Mouse (Mus musculus) Patski (cell line): Measurements from ENCODE around the gene Hist1h1c. TPM values are rescaled to one million over a fixed set of nuclear protein-coding genes. Genes with fewer than 3 reads are reported as not detected.

Experiments used
- ATAC-seq: fragments of 100-300 bp; one replicate; pipeline ENCODE4 v1.8.0; 2021
- CTCF ChIA-PET: fragments of 350-600 bp; sonication (Branson Sonifier 250); formaldehyde crosslinking; loops from one replicate; lab custom pipeline; 2022; ENCODE audit warnings: inconsistent platforms; lab: Charles Lee
- POLR2A ChIA-PET: fragments of 350-600 bp; sonication (Branson Sonifier 250); formaldehyde crosslinking; loops from one replicate; lab custom pipeline; 2022; ENCODE audit warnings: antibody characterized with exemption, inconsistent platforms; lab: Charles Lee
- DNase-seq: peaks from one replicate; pipeline ENCODE4 v3.0.0-alpha.2; 2011; ENCODE audit warnings: low read depth, low spot score
- H3K27me3 ChIP-seq: fragments of 371-371 bp; one replicate; pipeline ENCODE4 v1.5.1; 2021
- CTCF ChIP-seq: fragments of 100-300 bp; IDR thresholded peaks from one replicate; pipeline ENCODE4 v1.5.1; 2021
- in situ Hi-C: fragments of 300-500 bp; cut with MboI; formaldehyde crosslinking; loops from 3 replicates; pipeline ENCODE4 v1.11.1; 2018; ENCODE audit warnings: low pct_unique_long_range_greater_than_20kb, mixed read lengths
- polyA plus RNA-seq: library from polyadenylated mRNA; unstranded; gene quantifications from one replicate; pipeline ENCODE4 v1.2.3, GENCODE M21; 2021

Gene Hist1h1c
- 245 TPM for polyA plus RNA-seq

DNA sequence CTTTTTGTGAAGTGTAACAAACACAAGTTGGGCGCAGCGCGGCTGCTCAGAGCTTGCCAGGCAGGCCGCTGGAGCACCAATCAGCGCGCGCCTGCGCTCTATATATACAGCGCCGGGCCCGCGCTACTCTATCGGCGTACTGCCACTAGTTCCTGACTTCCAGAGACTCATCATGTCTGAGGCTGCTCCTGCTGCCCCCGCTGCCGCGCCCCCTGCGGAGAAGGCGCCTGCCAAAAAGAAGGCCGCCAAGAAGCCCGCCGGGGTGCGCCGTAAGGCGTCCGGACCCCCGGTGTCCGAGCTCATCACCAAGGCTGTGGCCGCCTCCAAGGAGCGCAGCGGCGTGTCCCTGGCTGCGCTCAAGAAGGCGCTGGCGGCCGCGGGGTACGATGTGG, at the start of gene Hist1h1c:
Hist1h1c (plus strand) TSS at position 132 of the 392 bp plus-strand sequence.
- CTCF ChIA-PET: interaction anchor here (1.4 to 15.1 kb wide), 2 partner anchors 13 to 39 kb away, joined by 3 to 137 read pairs; partner anchors contain the start of genes Hist1h3b and Hist1h4c
- DNase-seq: no peak
- in situ Hi-C loops: loop anchor here (10.0 to 25.0 kb wide), 2 partner anchors 114 to 301 kb away; partner anchors contain the start of genes Hist1h1e and Hist1h2be
- POLR2A ChIA-PET: no interaction called here
- no peak for TF ChIP-seq CTCF
- ATAC-seq: peak; percentile 68
- H3K27me3 ChIP-seq: no peaks in the 10 kb centered on the region

DNA sequence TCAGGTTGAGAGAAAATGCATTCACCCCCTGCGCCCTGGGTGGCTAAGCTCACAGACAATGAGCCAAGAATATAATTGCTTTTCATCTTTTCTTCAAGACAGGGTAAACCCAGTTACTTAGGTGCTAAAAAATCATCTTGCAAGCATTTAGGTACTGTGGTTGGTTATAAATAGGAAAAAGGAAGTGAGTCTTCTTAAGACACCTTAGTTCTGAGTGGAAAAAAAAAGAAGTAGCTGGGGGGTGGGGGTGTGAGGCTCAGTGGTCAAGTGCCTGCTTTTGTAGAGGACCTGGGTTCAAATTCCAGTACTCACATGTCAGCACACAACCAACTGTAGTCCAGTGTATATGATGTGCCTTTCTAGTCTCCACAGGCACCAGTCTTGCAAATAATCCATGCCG, 49.7 kb upstream of the Hist1h1c start:
- no peak for TF ChIP-seq CTCF
- no peak for DNase-seq
- no peaks in the 10 kb centered on the region for H3K27me3 ChIP-seq
- in situ Hi-C loops: loop anchor here (10.0 kb wide), 1 partner anchor 54 kb away; no protein-coding TSS in a partner anchor
- POLR2A ChIA-PET: interaction anchor here (1.0 kb wide), 1 partner anchor 8 kb away, joined by 4 read pairs; no protein-coding TSS in a partner anchor
- CTCF ChIA-PET: interaction anchor here (0.8 to 2.7 kb wide), 2 partner anchors 8 to 56 kb away, joined by 3 to 11 read pairs; no protein-coding TSS in a partner anchor
- ATAC-seq: no peak

DNA sequence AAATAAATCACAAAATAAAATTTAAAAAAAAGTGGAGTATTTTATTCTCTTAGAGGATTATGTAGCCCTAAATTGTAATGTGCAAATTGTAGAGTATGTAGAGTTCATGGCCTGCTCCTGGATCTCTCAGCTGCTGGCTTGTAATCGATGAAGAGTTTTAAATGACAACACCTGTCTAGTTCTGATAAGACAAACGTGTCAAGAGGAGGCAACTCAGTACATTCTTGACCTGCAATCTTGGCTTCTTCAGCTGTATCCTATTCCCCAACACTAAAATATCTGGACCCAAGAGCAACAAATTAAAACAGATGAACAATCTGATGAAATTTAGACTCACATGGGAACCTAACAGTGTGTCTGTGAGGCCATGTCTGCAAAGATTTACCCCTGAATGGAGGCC, 49.1 kb upstream of the Hist1h1c start:
- POLR2A ChIA-PET: interaction anchor here (0.6 kb wide), 2 partner anchors 8 to 41 kb away, joined by 3 read pairs; partner anchors contain the start of gene Hist1h4c
- no peak for DNase-seq
- CTCF ChIA-PET: interaction anchor here (2.7 kb wide), 1 partner anchor 8 kb away, joined by 11 read pairs; no protein-coding TSS in a partner anchor
- in situ Hi-C loops: loop anchor here (10.0 kb wide), 1 partner anchor 55 kb away; no protein-coding TSS in a partner anchor
- ATAC-seq: no peak
- TF ChIP-seq CTCF: no peak
- H3K27me3 ChIP-seq: no peaks in the 10 kb centered on the region

DNA sequence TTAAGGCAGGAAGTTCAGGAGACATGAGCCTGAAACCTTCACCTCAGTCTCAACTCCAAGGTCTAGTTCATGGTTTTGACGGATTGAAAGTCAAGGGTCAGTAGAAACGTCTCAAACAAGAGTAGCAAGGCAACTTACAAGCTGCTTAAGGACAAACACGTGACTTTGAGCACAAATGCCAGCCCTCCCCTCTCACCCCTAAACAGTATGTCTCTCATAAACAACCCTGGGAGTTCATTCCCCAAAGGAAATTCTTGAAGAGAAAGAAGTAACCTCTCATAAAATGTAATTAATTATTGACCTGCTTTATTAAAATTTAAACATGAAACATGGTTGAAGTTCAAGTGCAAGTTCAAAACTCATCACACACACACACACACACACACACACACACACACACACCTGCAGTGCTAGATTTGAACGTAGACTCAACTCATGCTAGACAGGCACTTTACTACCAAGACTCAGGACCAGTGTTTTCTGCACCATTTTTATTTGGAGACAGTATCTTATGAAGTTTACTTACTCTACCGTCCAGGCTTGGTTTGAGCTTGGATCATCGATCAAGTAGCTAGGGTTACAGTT, 44.7 kb upstream of the Hist1h1c start:
- DNase-seq: no peak
- TF ChIP-seq CTCF: no peak
- in situ Hi-C loops: loop anchor here (10.0 kb wide), 2 partner anchors 129 to 1659 kb away; partner anchors contain the start of genes Hist1h2ah, Hist1h2bk and Hist1h3e
- POLR2A ChIA-PET: interaction anchor here (1.1 kb wide), 1 partner anchor 9 kb away, joined by 3 read pairs; no protein-coding TSS in a partner anchor
- CTCF ChIA-PET: interaction anchor here (1.7 kb wide), 1 partner anchor 61 kb away, joined by 4 read pairs; no protein-coding TSS in a partner anchor
- no peaks in the 10 kb centered on the region for H3K27me3 ChIP-seq
- no peak for ATAC-seq

DNA sequence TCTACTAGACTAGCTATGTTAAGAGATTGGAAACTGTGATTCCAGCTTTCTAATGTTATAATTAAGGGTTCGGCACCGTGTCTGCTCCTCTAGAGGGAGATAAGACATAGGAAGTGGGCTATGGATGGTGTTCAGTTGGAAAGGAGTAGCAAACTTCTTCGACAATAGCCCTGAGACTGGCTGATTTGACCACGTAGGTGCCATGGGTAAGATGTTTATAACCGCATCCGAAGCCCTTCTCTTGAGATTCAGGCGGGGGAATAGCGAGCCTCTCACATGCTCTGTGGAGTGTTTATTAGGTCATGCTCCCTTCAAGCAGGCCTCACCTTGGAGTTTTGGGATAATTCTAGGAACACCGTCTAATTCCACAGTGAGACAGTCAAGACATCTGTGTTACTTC, 43.7 kb upstream of the Hist1h1c start:
- no peaks in the 10 kb centered on the region for H3K27me3 ChIP-seq
- in situ Hi-C loops: loop anchor here (10.0 kb wide), 2 partner anchors 130 to 1660 kb away; partner anchors contain the start of genes Hist1h2ah, Hist1h2bk and Hist1h3e
- DNase-seq (no peak), ATAC-seq (no peak)
- ChIA-PET CTCF (interaction anchor here (1.7 kb wide), 1 partner anchor 62 kb away, joined by 4 read pairs; no protein-coding TSS in a partner anchor), POLR2A (interaction anchor here (1.1 kb wide), 1 partner anchor 10 kb away, joined by 3 read pairs; no protein-coding TSS in a partner anchor)
- TF ChIP-seq CTCF: no peak

DNA sequence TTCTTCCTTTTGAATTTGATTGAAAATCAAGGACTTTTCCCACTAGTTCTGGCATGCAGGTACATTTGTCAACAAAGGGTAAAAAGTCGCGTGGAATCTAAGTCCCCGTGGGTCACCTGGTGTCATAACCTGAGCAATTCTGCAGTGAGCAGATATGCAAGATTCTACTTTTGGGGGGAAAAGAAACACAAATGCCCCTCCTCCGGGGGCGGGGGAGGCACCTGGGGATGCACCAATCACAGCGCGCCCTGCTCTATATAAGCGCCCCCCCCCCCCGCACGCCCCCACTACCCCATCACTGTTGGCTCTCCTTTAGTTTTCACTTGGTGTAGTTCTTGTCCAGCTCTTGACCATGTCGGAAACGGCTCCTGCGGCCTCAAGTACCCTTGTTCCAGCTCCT, 43.1 kb upstream of the Hist1h1c start, which contains the start of gene Hist1h1t:
Hist1h1t (plus strand) TSS at position 301 of the 400 bp plus-strand sequence.
- ChIA-PET CTCF (interaction anchor here (1.7 to 3.6 kb wide), 3 partner anchors 11 to 65 kb away, joined by 4 to 13 read pairs (median 10); partner anchors contain the start of gene Hist1h2bc), POLR2A (no interaction called here)
- DNase-seq: no peak

DNA sequence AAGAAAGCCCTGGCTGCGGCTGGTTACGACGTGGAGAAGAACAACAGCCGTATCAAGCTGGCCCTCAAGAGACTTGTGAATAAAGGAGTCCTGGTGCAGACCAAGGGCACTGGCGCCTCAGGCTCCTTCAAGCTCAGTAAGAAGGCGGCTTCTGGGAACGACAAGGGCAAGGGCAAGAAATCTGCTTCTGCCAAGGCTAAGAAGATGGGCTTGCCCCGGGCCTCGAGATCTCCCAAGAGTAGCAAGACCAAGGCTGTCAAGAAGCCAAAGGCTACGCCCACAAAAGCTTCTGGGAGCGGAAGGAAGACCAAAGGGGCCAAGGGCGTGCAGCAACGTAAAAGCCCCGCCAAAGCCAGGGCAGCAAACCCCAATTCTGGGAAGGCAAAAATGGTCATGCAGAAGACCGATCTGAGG, 42.5 kb upstream of the Hist1h1c start:
- ATAC-seq (no peak), DNase-seq (no peak)
- H3K27me3 ChIP-seq: no peaks in the 10 kb centered on the region
- TF ChIP-seq CTCF: no peak
- in situ Hi-C loops: loop anchor here (10.0 kb wide), 2 partner anchors 131 to 1661 kb away; partner anchors contain the start of genes Hist1h2ah, Hist1h2bk and Hist1h3e
- POLR2A ChIA-PET: interaction anchor here (0.7 kb wide), 1 partner anchor 256 kb away, joined by 3 read pairs; no protein-coding TSS in a partner anchor
- CTCF ChIA-PET: interaction anchor here (1.7 to 3.6 kb wide), 3 partner anchors 11 to 66 kb away, joined by 4 to 13 read pairs (median 10); partner anchors contain the start of gene Hist1h2bc

More for the DNA sequence above, 43.1 kb upstream of the Hist1h1c start, which contains the start of gene Hist1h1t:
- in situ Hi-C loops: loop anchor here (10.0 kb wide), 2 partner anchors 131 to 1661 kb away; partner anchors contain the start of genes Hist1h2ah, Hist1h2bk and Hist1h3e
- no peak for TF ChIP-seq CTCF
- H3K27me3 ChIP-seq: no peaks in the 10 kb centered on the region
- ATAC-seq: no peak

DNA sequence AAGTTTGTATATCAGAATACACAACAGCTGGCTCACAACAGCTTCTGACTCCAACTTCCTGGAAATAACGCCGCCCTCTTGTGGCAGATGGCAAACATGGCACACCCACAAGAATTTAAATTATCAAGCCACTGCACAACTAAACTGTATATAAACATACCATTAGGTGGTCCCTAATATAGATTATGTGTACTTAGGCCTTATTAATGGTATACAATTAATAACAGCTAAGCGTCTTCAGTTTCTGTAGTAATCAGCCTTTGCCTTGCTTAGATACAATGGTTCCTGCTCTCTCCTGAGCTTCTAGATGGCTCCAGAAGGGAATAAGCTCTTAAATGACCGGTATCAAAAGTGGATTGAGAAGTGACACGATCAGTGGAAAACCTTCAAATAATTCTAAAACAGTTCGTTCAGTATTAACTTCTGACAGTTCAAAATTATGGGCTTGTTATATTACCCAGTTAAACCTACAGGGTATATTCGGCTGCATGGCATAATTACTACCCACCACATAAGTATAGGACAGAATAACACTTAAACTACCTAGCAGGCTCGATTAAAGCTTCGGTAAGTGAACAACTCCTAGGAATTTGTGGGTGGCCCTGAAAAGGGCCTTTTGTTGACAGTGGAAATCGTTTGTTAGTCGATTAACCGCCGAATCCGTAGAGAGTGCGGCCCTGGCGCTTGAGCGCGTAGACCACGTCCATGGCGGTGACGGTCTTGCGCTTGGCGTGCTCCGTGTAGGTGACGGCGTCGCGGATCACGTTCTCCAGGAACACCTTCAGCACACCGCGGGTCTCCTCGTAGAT, 40.9 kb upstream of the Hist1h1c start:
- peak; percentile 28 for ATAC-seq
- CTCF ChIA-PET: interaction anchor here (0.8 to 7.1 kb wide), 11 partner anchors 9 to 72 kb away, joined by 3 to 137 read pairs (median 4); partner anchors contain the start of genes Hist1h1c, Hist1h2bc and Hist1h3c
- in situ Hi-C loops: loop anchor here (10.0 kb wide), 2 partner anchors 133 to 1663 kb away; partner anchors contain the start of genes Hist1h2ah, Hist1h2bk and Hist1h3e
- H3K27me3 ChIP-seq: no peaks in the 10 kb centered on the region
- TF ChIP-seq CTCF: peak; percentile 85
- POLR2A ChIA-PET: interaction anchor here (0.6 to 2.2 kb wide), 12 partner anchors 8 to 127 kb away, joined by 3 to 14 read pairs (median 4); partner anchors contain the start of genes Hist1h2ac, Hist1h2ae, Hist1h2bc and Hist1h2bg
- DNase-seq: no peak

DNA sequence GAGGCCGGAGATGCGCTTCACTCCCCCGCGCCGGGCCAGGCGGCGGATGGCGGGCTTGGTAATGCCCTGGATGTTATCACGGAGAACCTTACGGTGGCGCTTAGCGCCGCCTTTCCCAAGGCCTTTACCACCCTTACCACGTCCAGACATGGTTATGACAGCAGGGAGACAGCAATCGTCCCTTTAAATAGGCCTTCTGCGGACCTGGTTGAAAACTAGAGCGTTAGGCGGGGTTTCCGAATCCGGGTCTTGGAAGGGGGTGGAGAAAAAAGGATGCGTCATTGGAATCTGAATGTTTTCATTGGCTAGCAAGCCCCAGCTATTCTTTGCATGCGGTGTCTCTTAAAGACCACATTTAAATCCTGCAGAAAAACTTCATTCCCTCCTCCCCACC, 40.3 kb upstream of the Hist1h1c start, which contains the start of gene Hist1h4c:
Hist1h4c (minus strand) TSS at position 155 of the 394 bp plus-strand sequence.
- POLR2A ChIA-PET: interaction anchor here (0.6 to 2.2 kb wide), 7 partner anchors 9 to 128 kb away, joined by 3 to 14 read pairs (median 4); partner anchors contain the start of genes Hist1h2ac, Hist1h2ae, Hist1h2bc and Hist1h2bg

More for the DNA sequence above, 40.3 kb upstream of the Hist1h1c start, which contains the start of gene Hist1h4c:
- no peaks in the 10 kb centered on the region for H3K27me3 ChIP-seq
- CTCF ChIA-PET: interaction anchor here (1.0 to 7.1 kb wide), 8 partner anchors 10 to 73 kb away, joined by 3 to 137 read pairs (median 8); partner anchors contain the start of genes Hist1h1c, Hist1h2bc and Hist1h3c
- no peak for TF ChIP-seq CTCF
- DNase-seq (peak; percentile 99), ATAC-seq (peak; percentile 84)
- in situ Hi-C loops: loop anchor here (10.0 kb wide), 2 partner anchors 133 to 1663 kb away; partner anchors contain the start of genes Hist1h2ah, Hist1h2bk and Hist1h3e
